Mouse (Mus musculus) embryonic facial prominence, embryonic 14.5 days (tissue): ENCODE measurements around the gene Otulin. TPM values are rescaled to one million over a fixed set of nuclear protein-coding genes. Genes with fewer than 3 reads are reported as not detected.

Source experiments
- ATAC-seq: fragments of 200-750 bp; cut with Nextera tagmentation; 2 replicates; pipeline ENCODE4 v1.8.0; 2017; ENCODE audit warnings: low read depth, moderate number of reproducible peaks, moderate TSS enrichment
- DNase-seq: peaks from one replicate; pipeline ENCODE4 v3.0.0-alpha.2; 2015; ENCODE audit warnings: low spot score
- H3K27ac ChIP-seq: fragments of 300-500 bp; sonication (generic); replicated peaks from 2 replicates; pipeline ENCODE4 v1.5.1; 2014; ENCODE audit warnings: low read depth, mild to moderate bottlenecking, low read length, moderate library complexity
- H3K27me3 ChIP-seq: fragments of 300-500 bp; sonication (generic); replicated peaks from 2 replicates; pipeline ENCODE4 v1.6.1; 2014; ENCODE audit warnings: low read length; ENCODE audit not compliant: control insufficient read depth, insufficient read depth
- H3K36me3 ChIP-seq: fragments of 300-500 bp; sonication (generic); 2 replicates; pipeline ENCODE4 v1.6.1; 2014; ENCODE audit warnings: low read length, mixed read lengths; ENCODE audit not compliant: control insufficient read depth, insufficient read depth
- H3K4me1 ChIP-seq: fragments of 300-500 bp; sonication (generic); 2 replicates; pipeline ENCODE4 v1.6.1; 2014; ENCODE audit warnings: antibody characterized with exemption, low read length; ENCODE audit not compliant: control insufficient read depth, insufficient read depth
- H3K4me2 ChIP-seq: fragments of 300-500 bp; sonication (generic); 2 replicates; pipeline ENCODE4 v1.6.1; 2014; ENCODE audit warnings: low read depth, mild to moderate bottlenecking, low read length, moderate library complexity, mixed read lengths
- H3K4me3 ChIP-seq: fragments of 300-500 bp; sonication (generic); 2 replicates; pipeline ENCODE4 v1.5.1; 2014; ENCODE audit warnings: low read depth, mild to moderate bottlenecking, low read length
- H3K9ac ChIP-seq: fragments of 300-500 bp; sonication (generic); 2 replicates; pipeline ENCODE4 v1.6.1; 2014; ENCODE audit warnings: low read depth, mild to moderate bottlenecking, low read length, moderate library complexity, mixed read lengths
- H3K9me3 ChIP-seq: fragments of 300-500 bp; sonication (generic); 2 replicates; pipeline ENCODE4 v1.6.1; 2016; ENCODE audit warnings: low read length; ENCODE audit not compliant: control insufficient read depth
- WGBS: fragments of 180-500 bp; shearing (Covaris S2); extraction: QIAGEN DNeasy Blood & Tissue Kit; methylation state at CpG from one replicate; pipeline ENCODE4 v1.1.7; 2014; 5-methylcytosine and 5-hydroxymethylcytosine counted together
- polyA plus RNA-seq: library from polyadenylated mRNA; unstranded; fragments of >200 nt; fragmentation: Nextera tagmentation; extraction: Ambion mirVana; gene quantifications from 2 replicates; pipeline ENCODE4 v1.2.1, GENCODE M21; 2014

Otulin gene
- polyA plus RNA-seq, 1 experiment from 2014 or later, result 39.7 TPM

GRCm38 (mm10) chr15:27655015-27655414, 24.5 kb upstream of the Otulin start:
- Histone ChIP-seq H3K4me1 (peaks cover 3% of the 10 kb centered on the region; the same call in 1 of the 2 replicates), H3K9ac (no peak overlapping the region), H3K4me3 (no peak overlapping the region), H3K27ac (no peak overlapping the region), H3K27me3 (no peaks in the 10 kb centered on the region), H3K9me3 (no peaks in the 10 kb centered on the region), H3K36me3 (no peaks in the 10 kb centered on the region), H3K4me2 (no peak overlapping the region)
- no peak for ATAC-seq
- peak; percentile 63 for DNase-seq
- WGBS, result 14% methylated on average over 5 of the region's 5 CpGs

GRCm38 (mm10) chr15:27647686-27648085, 17.2 kb upstream of the Otulin start:
- Histone ChIP-seq H3K36me3 (no peaks in the 10 kb centered on the region), H3K9me3 (no peaks in the 10 kb centered on the region), H3K4me1 (no peaks in the 10 kb centered on the region), H3K4me2 (no peak overlapping the region), H3K27me3 (no peaks in the 10 kb centered on the region), H3K9ac (no peak overlapping the region), H3K27ac (no peak overlapping the region), H3K4me3 (no peak overlapping the region)
- WGBS, result 45% methylated on average over 3 of the region's 3 CpGs
- DNase-seq, result peak; percentile 43
- ATAC-seq, result no peak

- no peaks in the 10 kb centered on the region for H3K36me3 ChIP-seq
- no peaks in the 10 kb centered on the region for H3K27me3 ChIP-seq
- WGBS, result 96% methylated on average over 8 of the region's 8 CpGs
- H3K9me3 ChIP-seq, result no peaks in the 10 kb centered on the region
- no peak overlapping the region for H3K9ac ChIP-seq
- DNase-seq (no peak), ATAC-seq (no peak)
- H3K4me1 ChIP-seq, result no peaks in the 10 kb centered on the region
- H3K4me3 ChIP-seq, result no peak overlapping the region
- H3K27ac ChIP-seq, result no peak overlapping the region
- H3K4me2 ChIP-seq, result no peak overlapping the region
Observed at GRCm38 (mm10) chr15:27646665-27647064, 16.2 kb upstream of the Otulin start.

- H3K9me3 ChIP-seq, result no peaks in the 10 kb centered on the region
- no peak overlapping the region for H3K4me3 ChIP-seq
- no peaks in the 10 kb centered on the region for H3K4me1 ChIP-seq
- H3K36me3 ChIP-seq, result no peaks in the 10 kb centered on the region
- 67% methylated on average over 3 of the region's 3 CpGs for WGBS
- no peak for DNase-seq
- no peak for ATAC-seq
- no peak overlapping the region for H3K27ac ChIP-seq
- H3K4me2 ChIP-seq, result no peak overlapping the region
- H3K27me3 ChIP-seq, result no peaks in the 10 kb centered on the region
- H3K9ac ChIP-seq, result no peak overlapping the region
Observed at GRCm38 (mm10) chr15:27645250-27645649, 14.8 kb upstream of the Otulin start.

GRCm38 (mm10) chr15:27642895-27643294, 12.4 kb upstream of the Otulin start:
- Histone ChIP-seq H3K27ac (no peak overlapping the region), H3K4me3 (no peak overlapping the region), H3K9ac (no peak overlapping the region), H3K4me2 (no peak overlapping the region), H3K36me3 (no peaks in the 10 kb centered on the region), H3K9me3 (no peaks in the 10 kb centered on the region), H3K4me1 (no peaks in the 10 kb centered on the region), H3K27me3 (no peaks in the 10 kb centered on the region)
- no peak for ATAC-seq
- 89% methylated on average over 3 of the region's 3 CpGs for WGBS
- DNase-seq, result no peak

- no peak overlapping the region for H3K4me2 ChIP-seq
- WGBS, result 66% methylated on average over 12 of the region's 12 CpGs
- H3K9me3 ChIP-seq, result no peaks in the 10 kb centered on the region
- DNase-seq, result no peak
- no peak for ATAC-seq
- H3K27ac ChIP-seq, result no peak overlapping the region
- no peaks in the 10 kb centered on the region for H3K27me3 ChIP-seq
- no peak overlapping the region for H3K4me3 ChIP-seq
- no peaks in the 10 kb centered on the region for H3K36me3 ChIP-seq
- H3K4me1 ChIP-seq, result no peaks in the 10 kb centered on the region
- H3K9ac ChIP-seq, result no peak overlapping the region
Observed at GRCm38 (mm10) chr15:27641171-27641570, 10.7 kb upstream of the Otulin start.

GRCm38 (mm10) chr15:27633941-27634900, 3.7 kb upstream of the Otulin start:
- ATAC-seq (no peak; the same call in 1 of the 2 replicates), DNase-seq (peak; percentile 40)
- no peak overlapping the region for H3K9ac ChIP-seq
- no peaks in the 10 kb centered on the region for H3K27me3 ChIP-seq
- H3K4me3 ChIP-seq, result no peak overlapping the region
- H3K9me3 ChIP-seq, result no peaks in the 10 kb centered on the region
- H3K4me1 ChIP-seq, result peaks cover 11% of the 10 kb centered on the region
- H3K27ac ChIP-seq, result no peak overlapping the region
- WGBS, result 70% methylated on average over 8 of the region's 8 CpGs
- no peaks in the 10 kb centered on the region for H3K36me3 ChIP-seq
- H3K4me2 ChIP-seq, result no peak overlapping the region

- peak; percentile 63; the same call in 1 of the 2 replicates for ATAC-seq
- Histone ChIP-seq H3K9ac (peak overlapping the region; percentile 87), H3K4me1 (peaks cover 16% of the 10 kb centered on the region), H3K4me2 (peak overlapping the region; percentile 82), H3K27ac (peak overlapping the region; percentile 55; the same call in 1 of the 2 replicates), H3K27me3 (no peaks in the 10 kb centered on the region), H3K36me3 (peaks cover 19% of the 10 kb centered on the region; the same call in 1 of the 2 replicates), H3K9me3 (no peaks in the 10 kb centered on the region), H3K4me3 (peak overlapping the region; percentile 91)
- WGBS, result 3% methylated on average over 30 of the region's 53 CpGs
- DNase-seq, result no peak
Observed at GRCm38 (mm10) chr15:27629800-27630600, 493 bp downstream of the Otulin start.
